Mouse (Mus musculus): ENCODE results near the gene Anapc11. TPM values are rescaled to one million over a fixed set of nuclear protein-coding genes. Genes with fewer than 3 reads are reported as not detected.
"Not testable (repeated sequence)": the region's sequence is repeated elsewhere in the genome, so short reads cannot be mapped to it uniquely, and the experiment has no call there.

The Anapc11 gene
- 10 to 100 TPM; 77.9 to 91.8 (median 84.8) TPM for total RNA-seq (2022)

- peak; percentile 88 for DNase-seq (ENCODE audit: low spot score)
Observed at GRCm38 (mm10) chr11:120598283-120598989, at the start of gene Anapc11, which contains the start of gene Alyref. Gene Anapc11, plus strand, starts transcription at chr11:120598421. Gene Alyref, minus strand, starts transcription at chr11:120598365.

GRCm38 (mm10) chr11:120548786-120549167 lies 49.4 kb upstream of the Anapc11 start:
- no peak for DNase-seq (ENCODE audit: low spot score)

GRCm38 (mm10) chr11:120549168-120549945 lies 48.9 kb upstream of the Anapc11 start, which contains the start of gene Mcrip1:
Gene Mcrip1, minus strand, starts transcription at chr11:120549727.
- DNase-seq (ENCODE audit: low spot score), result peak; percentile 92

- DNase-seq (ENCODE audit: low spot score), result no peak
Observed at GRCm38 (mm10) chr11:120549986-120550809, 48.0 kb upstream of the Anapc11 start.

- DNase-seq (ENCODE audit: low spot score), result no peak
Observed at GRCm38 (mm10) chr11:120550810-120551440, 47.3 kb upstream of the Anapc11 start, which contains the start of gene Ppp1r27. Gene Ppp1r27, minus strand, starts transcription at chr11:120551132.

- no peak for DNase-seq (ENCODE audit: low spot score)
Observed at GRCm38 (mm10) chr11:120552736-120553135, 45.5 kb upstream of the Anapc11 start.

- peak; percentile 62 for DNase-seq (ENCODE audit: low spot score)
Observed at GRCm38 (mm10) chr11:120554834-120555233, 43.4 kb upstream of the Anapc11 start.

GRCm38 (mm10) chr11:120555260-120555659 lies 43.0 kb upstream of the Anapc11 start:
- no peak for DNase-seq (ENCODE audit: low spot score)

- not testable (repeated sequence) for DNase-seq (ENCODE audit: low spot score)
Observed at GRCm38 (mm10) chr11:120558843-120559242, 39.4 kb upstream of the Anapc11 start.

GRCm38 (mm10) chr11:120560952-120561728 lies 37.1 kb upstream of the Anapc11 start:
- no peak for DNase-seq (ENCODE audit: low spot score)

- DNase-seq (ENCODE audit: low spot score), result no peak
Observed at GRCm38 (mm10) chr11:120562949-120563348, 35.3 kb upstream of the Anapc11 start.

- DNase-seq (ENCODE audit: low spot score), result no peak
Observed at GRCm38 (mm10) chr11:120565114-120565513, 33.1 kb upstream of the Anapc11 start.

GRCm38 (mm10) chr11:120568324-120568723 lies 29.9 kb upstream of the Anapc11 start:
- DNase-seq (ENCODE audit: low spot score), result no peak

- DNase-seq (ENCODE audit: low spot score), result no peak
Observed at GRCm38 (mm10) chr11:120571122-120571521, 27.1 kb upstream of the Anapc11 start.

GRCm38 (mm10) chr11:120571754-120572416 lies 26.3 kb upstream of the Anapc11 start:
- no peak for DNase-seq (ENCODE audit: low spot score)

- no peak for DNase-seq (ENCODE audit: low spot score)
Observed at GRCm38 (mm10) chr11:120572417-120572751, 25.8 kb upstream of the Anapc11 start.

- peak; percentile 100 for DNase-seq (ENCODE audit: low spot score)
Observed at GRCm38 (mm10) chr11:120572752-120573584, 25.3 kb upstream of the Anapc11 start, which contains the start of gene P4hb. Gene P4hb, minus strand, starts transcription at chr11:120573253.

- DNase-seq (ENCODE audit: low spot score), result no peak
Observed at GRCm38 (mm10) chr11:120573585-120574277, 24.5 kb upstream of the Anapc11 start.

- no peak for DNase-seq (ENCODE audit: low spot score)
Observed at GRCm38 (mm10) chr11:120574278-120574600, 24.0 kb upstream of the Anapc11 start.

All from heart, adult 8-10 months (tissue).